Mouse (Mus musculus) ovary, postnatal 36 days (tissue): Measurements from ENCODE around the gene E030018B13Rik.

Experiments used
- DNase-seq: peaks from one replicate; pipeline ENCODE4 v3.0.0; 2022; ENCODE audit warnings: low spot score, mixed read lengths

Gene E030018B13Rik

GRCm38 (mm10) chr7:63938066-63938913 is 21.6 kb downstream of the E030018B13Rik start:
- DNase-seq: no peak

DNA sequence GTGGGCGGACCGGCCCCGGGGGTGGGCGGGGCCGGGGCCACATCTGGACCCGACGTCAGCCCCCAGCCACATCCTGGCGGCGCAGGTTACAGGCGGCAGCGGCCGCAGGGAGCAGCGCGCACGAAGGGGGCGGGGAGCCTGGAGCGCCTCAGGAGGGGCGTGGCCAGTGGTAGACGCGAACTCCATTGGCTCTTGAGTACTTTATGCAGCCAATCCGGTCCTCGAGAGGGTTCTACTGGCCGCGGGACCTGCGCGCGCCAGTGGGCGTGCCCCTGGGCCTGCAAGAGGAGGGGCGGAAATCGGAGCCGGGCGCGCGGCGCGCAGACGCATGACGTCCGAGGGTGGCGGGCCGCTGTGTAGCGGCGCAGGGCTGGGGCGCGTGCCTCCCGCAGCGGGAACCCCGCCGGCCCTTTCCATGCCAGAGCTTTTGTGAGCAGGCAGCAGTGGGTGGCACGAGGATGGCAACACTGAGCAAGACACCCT is 22.3 kb downstream of the E030018B13Rik start, which contains the start of gene Klf13:
TSS of gene Klf13 (minus strand) at position 2 of the 483 bp plus-strand sequence.
- peak; percentile 96 for DNase-seq

- peak; percentile 77 for DNase-seq
These were observed 22.8 kb downstream of the E030018B13Rik start for GRCm38 (mm10) chr7:63939397-63939951.

- DNase-seq: no peak
These were observed 23.7 kb downstream of the E030018B13Rik start for GRCm38 (mm10) chr7:63940321-63940720.

DNA sequence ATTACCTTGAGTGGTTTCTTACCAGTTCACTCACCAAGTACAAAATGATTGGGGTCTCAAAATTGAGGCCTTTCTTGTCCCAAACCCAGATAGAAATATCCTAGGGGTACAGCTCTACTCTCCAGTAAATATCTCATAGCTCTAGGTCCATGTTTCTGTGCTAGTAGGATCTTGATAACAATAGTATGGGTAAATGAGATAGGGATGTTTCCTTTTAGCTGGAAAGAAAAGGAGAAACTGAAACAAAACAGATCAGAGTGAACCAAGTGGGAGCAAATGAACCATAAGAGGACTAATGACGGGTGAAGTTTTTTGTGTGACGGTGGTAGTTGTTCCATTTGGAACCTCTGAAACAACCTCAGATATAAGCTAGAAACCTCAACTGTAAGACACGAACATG is 24.4 kb downstream of the E030018B13Rik start:
- no peak for DNase-seq

DNA sequence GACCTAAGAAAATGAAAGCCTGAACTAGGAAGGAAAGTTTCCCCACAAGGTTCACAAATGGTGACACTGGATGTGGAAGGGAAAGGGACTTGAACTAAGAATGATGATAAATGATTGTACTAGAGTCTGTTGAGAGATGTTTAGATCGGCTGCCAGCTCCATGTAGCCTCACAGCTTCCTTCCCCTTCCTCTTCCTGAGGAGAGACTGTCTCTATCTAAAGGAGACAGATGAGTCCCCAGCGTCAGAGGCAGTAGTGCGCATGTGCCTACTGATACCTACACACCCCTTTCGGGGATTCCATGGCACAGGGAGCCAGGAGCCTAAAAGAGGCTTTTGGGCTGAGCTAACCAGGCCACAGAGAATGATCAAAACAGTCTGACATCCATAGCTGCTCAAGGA is 24.8 kb downstream of the E030018B13Rik start:
- DNase-seq: no peak

DNA sequence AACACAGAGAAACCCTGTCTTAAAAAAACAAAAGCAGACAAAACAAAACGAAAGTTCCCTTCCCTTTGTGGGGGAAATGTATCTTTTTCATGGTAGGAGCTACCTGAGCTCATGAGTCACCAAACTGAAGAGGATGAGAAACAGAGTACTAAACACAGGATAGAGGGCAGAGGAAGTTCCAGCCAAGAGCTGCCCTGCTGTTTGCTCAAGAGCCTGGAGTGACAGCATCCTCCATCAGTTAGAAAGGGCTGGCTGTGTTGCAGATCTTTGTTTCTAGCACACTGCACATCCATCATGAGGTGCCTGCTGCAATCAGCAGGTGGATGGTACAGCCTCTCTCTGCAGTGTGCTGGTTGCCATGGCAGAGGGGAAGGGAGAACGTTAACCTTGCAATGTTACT is 27.3 kb downstream of the E030018B13Rik start:
- no peak for DNase-seq

DNA sequence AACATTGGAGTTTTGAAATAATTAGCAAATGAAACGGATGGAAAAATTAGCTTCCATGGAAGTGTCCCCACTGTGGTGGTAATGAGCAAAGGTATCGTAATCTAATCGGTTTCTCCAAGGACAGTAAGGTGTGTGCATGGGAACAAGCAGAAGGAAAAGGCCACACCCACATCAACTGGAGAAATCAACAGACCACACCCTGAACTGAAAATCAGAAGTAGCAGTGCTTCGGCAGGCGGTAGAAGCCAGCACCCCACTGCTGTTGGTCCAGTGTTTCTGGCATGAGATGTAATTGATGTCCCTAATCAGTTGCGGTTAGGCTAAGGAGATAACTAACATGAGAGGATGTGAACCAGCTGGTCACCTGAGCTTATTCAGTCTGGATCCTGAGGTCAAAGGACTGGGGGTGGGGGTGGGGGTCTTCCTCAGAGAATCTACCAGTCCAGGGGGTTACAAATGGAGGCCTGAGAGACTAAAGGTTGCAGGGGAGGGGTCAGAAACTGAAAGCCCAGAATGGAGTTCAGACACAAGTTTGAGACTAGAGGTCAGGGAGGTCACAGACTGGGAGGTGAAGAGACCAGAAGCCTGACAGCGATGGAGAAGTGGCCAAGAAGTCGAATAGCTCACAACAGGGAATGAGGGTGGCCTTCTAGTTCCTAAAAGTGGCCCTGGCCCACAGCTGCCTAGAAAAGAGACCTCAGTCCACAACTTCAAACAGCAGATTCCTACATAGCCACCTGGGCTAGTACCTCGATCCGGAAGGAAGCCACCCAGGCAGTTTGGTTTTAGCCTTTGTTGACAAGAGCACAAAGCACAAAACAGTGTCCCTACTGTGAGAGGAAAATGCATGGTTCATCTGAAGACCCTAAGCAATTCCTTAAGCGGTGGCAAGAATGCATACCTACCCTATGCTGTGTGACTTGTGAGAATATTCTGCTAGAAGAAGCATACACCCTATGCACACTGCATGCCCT is 31.1 kb downstream of the E030018B13Rik start:
- no peak for DNase-seq

DNA sequence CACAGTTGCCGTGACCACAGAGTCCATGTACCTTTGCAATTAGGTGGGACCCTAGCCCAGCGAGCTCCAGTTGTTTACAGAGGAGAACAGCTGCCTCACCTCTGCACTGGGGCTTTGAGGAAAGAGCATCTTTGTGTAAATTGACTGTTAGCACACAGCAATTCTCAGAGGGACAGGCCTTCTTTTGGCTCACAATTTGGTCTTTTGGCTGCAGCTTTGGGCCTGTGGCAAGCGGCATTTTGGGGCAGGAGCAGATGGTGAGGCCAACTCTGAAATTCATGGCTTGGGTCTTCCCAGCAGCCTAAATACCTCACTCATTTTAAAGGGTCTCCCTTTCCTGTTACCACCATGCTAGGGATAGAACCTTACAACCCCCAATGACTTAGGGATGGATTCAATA is 32.5 kb downstream of the E030018B13Rik start:
- no peak for DNase-seq

- DNase-seq: no peak
These were observed 34.4 kb downstream of the E030018B13Rik start for GRCm38 (mm10) chr7:63950931-63951607.

DNA sequence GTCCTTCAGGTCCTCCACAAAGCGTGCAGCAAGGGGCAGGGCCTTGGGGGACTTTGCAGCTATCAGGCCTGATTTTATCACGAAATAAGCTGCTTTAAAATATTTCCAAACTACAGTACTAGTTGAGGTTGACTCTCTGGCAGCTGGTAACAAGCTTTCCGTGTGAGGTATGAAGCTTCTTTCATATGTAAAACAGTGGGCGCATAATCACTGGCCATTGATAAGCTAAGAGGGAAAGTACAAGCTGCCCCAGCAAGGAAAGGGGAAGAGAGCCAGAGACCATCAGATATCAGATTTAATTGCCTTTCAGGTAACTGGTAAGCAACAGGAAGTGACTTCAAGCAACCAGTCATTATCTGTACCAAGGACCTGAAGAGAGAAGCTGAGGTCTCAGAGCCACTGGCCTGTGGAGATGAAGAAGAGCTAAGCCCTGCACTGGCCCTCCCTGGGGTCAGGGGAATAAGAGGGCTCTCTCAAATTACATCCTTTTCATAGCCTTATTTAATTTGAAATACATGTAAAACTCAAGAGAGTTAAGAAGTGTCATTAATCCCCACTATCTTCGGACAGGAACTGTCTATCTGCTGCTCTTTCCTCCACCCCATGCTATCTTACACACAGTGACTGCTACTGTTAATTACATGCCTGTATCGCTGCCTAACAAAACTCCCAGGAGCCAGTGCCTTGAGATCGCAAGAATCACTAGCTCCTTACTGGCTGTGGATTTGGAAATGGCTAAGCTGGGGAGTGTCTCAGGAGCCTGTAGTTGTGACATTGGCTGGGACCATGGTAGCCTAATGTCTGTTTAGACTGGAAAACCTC is 35.6 kb downstream of the E030018B13Rik start:
- no peak for DNase-seq

GRCm38 (mm10) chr7:63955440-63955839 is 38.8 kb downstream of the E030018B13Rik start:
- DNase-seq: no peak

GRCm38 (mm10) chr7:63956138-63956823 is 39.6 kb downstream of the E030018B13Rik start:
- no peak for DNase-seq

GRCm38 (mm10) chr7:63956981-63957713 is 40.5 kb downstream of the E030018B13Rik start:
- DNase-seq: peak; percentile 27

GRCm38 (mm10) chr7:63957872-63958640 is 41.4 kb downstream of the E030018B13Rik start:
- DNase-seq: no peak

DNA sequence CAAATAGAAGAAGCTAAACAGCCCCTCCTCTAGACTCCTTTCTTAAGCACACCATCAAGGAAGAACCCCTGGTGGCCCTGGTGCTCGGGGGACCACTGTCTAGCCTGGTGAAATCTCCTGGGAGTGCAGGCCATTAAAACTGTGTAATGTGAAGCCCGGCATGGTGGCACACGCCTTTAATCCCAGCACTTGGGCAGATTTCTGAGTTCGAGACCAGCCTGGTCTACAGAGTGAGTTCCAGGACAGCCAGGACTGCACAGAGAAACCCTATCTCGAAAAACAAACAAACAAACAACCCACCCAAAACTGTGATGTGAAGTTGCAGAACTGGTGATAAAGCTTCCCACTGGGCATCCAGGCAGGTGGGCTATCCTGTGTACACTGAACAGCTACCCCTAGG is 47.0 kb downstream of the E030018B13Rik start:
- DNase-seq: no peak

DNA sequence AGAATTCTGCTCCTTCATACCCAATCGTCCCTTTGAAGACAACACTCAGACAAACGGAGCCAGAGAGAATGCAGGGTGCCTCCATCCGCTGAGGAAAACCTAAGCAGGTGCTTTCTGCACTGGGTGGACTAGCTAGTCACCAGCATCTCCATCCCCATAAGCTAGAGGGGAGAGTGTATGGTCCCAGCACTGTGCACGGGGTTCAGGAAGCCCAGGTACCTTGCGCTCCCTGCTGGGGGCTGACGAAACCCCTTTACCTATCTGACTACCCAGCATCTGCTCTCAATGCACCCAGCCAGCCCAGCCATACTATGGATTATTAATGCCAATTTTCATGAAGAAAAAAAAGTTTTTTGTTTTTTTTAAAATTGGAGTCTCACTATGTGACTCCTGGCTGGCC is 47.5 kb downstream of the E030018B13Rik start:
- no peak for DNase-seq

GRCm38 (mm10) chr7:63965135-63965534 is 48.5 kb downstream of the E030018B13Rik start:
- DNase-seq: peak; percentile 25
